In genomic region chr5:38479908-38480725, GRCm38 (mm10) we compare ENCODE assay signal across 8 mouse cellular contexts. TPM values are rescaled to one million over a fixed set of nuclear protein-coding genes. Genes with fewer than 3 reads are reported as not detected.
DNase-seq lines count a peak whose midpoint lies in the region; ATAC-seq and TF ChIP-seq lines count a peak whose summit lies in the region.

No protein-coding gene starts in this region.

- peak overlapping the region; percentile 48 for H3K4me3 ChIP-seq in testis, adult 2 months (ENCODE audit: control insufficient read depth, low read depth, low read length)
- H3K4me3 ChIP-seq in kidney, adult 2 months (ENCODE audit: insufficient read depth, low read depth, low read length) = peak overlapping the region; percentile 52
- H3K4me3 ChIP-seq in lung, embryonic 15.5 days = peak overlapping the region; percentile 41
- peak overlapping the region; percentile 12 for H3K4me3 ChIP-seq in neural tube, embryonic 15.5 days (replicated peaks)

- no peaks in the 10 kb centered on the region for H3K9me3 ChIP-seq in lung, embryonic 15.5 days
- H3K9me3 ChIP-seq in neural tube, embryonic 15.5 days (replicated peaks) = no peaks in the 10 kb centered on the region; the same call in 1 of the 2 replicates

- H3K36me3 ChIP-seq in testis, adult 2 months (ENCODE audit: control insufficient read depth, insufficient read depth, low read length) = no peaks in the 10 kb centered on the region
- H3K36me3 ChIP-seq in kidney, adult 2 months (ENCODE audit: control insufficient read depth, insufficient read depth, low read length) = no peaks in the 10 kb centered on the region; the same call in 1 of the 2 replicates
- no peaks in the 10 kb centered on the region for H3K36me3 ChIP-seq in lung, embryonic 15.5 days
- no peaks in the 10 kb centered on the region for H3K36me3 ChIP-seq in neural tube, embryonic 15.5 days

- peak; percentile 70; the same call in 1 of the 2 replicates for ATAC-seq in lung, embryonic 15.5 days (ENCODE audit: borderline replicate concordance, extremely low read depth, low FRiP score, low TSS enrichment)
- ATAC-seq in neural tube, embryonic 15.5 days (ENCODE audit: low FRiP score) = peak; percentile 78

- H3K27ac ChIP-seq in testis, adult 2 months (ENCODE audit: control insufficient read depth, insufficient read depth, low read depth, low read length) = no peak overlapping the region
- H3K27ac ChIP-seq in kidney, adult 2 months (ENCODE audit: insufficient read depth, low read depth, low read length) = peak overlapping the region; percentile 79
- peak overlapping the region; percentile 75 for H3K27ac ChIP-seq in lung, embryonic 15.5 days
- no peak overlapping the region; the same call in 1 of the 2 replicates for H3K27ac ChIP-seq in neural tube, embryonic 15.5 days (replicated peaks)

- no peak for DNase-seq in testis, postnatal 14 days (ENCODE audit: low spot score)
- peak; percentile 53 for DNase-seq in embryo, embryonic 10 days (ENCODE audit: low spot score)
- DNase-seq in heart, adult 9 months (ENCODE audit: low spot score in 2 of 2) = peak; percentile 65 to 74
- peak; percentile 97 for DNase-seq in kidney, adult 2 months
- DNase-seq in urinary bladder, postnatal 14 days (ENCODE audit: low spot score) = peak; percentile 64

- H3K4me1 ChIP-seq in testis, adult 2 months (ENCODE audit: control insufficient read depth, insufficient read depth, low read length) = peaks cover 3% of the 10 kb centered on the region
- peaks cover 8% of the 10 kb centered on the region for H3K4me1 ChIP-seq in kidney, adult 2 months (ENCODE audit: control insufficient read depth, insufficient read depth, low read length)
- peaks cover 16% of the 10 kb centered on the region for H3K4me1 ChIP-seq in lung, embryonic 15.5 days
- H3K4me1 ChIP-seq in neural tube, embryonic 15.5 days = peaks cover 18% of the 10 kb centered on the region

- peak overlapping the region; percentile 27; the same call in 1 of the 2 replicates for H3K9ac ChIP-seq in lung, embryonic 15.5 days
- H3K9ac ChIP-seq in neural tube, embryonic 15.5 days (replicated peaks) = no peak overlapping the region

- no peak for TF ChIP-seq CTCF in testis, adult 2 months (IDR thresholded peaks at IDR 0.05; ENCODE audit: control insufficient read depth, insufficient read depth, insufficient replicate concordance, low read depth, low read length)
- 0 out of 2 replicates have a peak, but pooled peaks have one; percentile 0 for TF ChIP-seq CTCF in kidney, adult 2 months (conservative IDR thresholded peaks at IDR 0.05; ENCODE audit: insufficient read depth, insufficient read length, low read depth, low read length)

- H3K27me3 ChIP-seq in testis, adult 2 months (ENCODE audit: control insufficient read depth, insufficient read depth, low read length) = no peaks in the 10 kb centered on the region
- H3K27me3 ChIP-seq in kidney, adult 2 months (replicated peaks; ENCODE audit: control insufficient read depth, insufficient read depth, low read length) = no peaks in the 10 kb centered on the region
- H3K27me3 ChIP-seq in lung, embryonic 15.5 days = no peaks in the 10 kb centered on the region
- H3K27me3 ChIP-seq in neural tube, embryonic 15.5 days (replicated peaks) = no peaks in the 10 kb centered on the region

- no peak for TF ChIP-seq POLR2A in testis, adult 2 months (IDR thresholded peaks at IDR 0.05; ENCODE audit: control insufficient read depth, low read depth, low read length)
- no peak for TF ChIP-seq POLR2A in kidney, adult 2 months (IDR thresholded peaks at IDR 0.05; ENCODE audit: low read depth, low read length)

- peak overlapping the region; percentile 71 for H3K4me2 ChIP-seq in lung, embryonic 15.5 days
- peak overlapping the region; percentile 51 for H3K4me2 ChIP-seq in neural tube, embryonic 15.5 days

- WGBS in kidney, adult 2 months = 4% methylated on average over 22 of the region's 22 CpGs
- WGBS in lung, embryonic 15.5 days = 15% methylated on average over 22 of the region's 22 CpGs
- 5% methylated on average over 22 of the region's 22 CpGs for WGBS in neural tube, embryonic 15.5 days

RNA-seq across cellular contexts. Expression of gene Slc2a9, which starts 22.8 kb away (rescaled TPM):
- polyA plus RNA-seq in testis, adult 2 months (2012; rRNA removed) = 0.19 and 0.43 TPM in 2 replicates
- 9.7 and 11.1 TPM in 2 replicates for polyA plus RNA-seq in kidney, adult 2 months (2012; rRNA removed)
- polyA plus RNA-seq in lung, embryonic 15.5 days (2015; fragmentation: Nextera tagmentation; extraction: Ambion mirVana) = 1.2 and 1.4 TPM in 2 replicates
- 0.44 and 0.95 TPM in 2 replicates for polyA plus RNA-seq in neural tube, embryonic 15.5 days (2015; fragmentation: Nextera tagmentation; extraction: Ambion mirVana)

Comparison
In these comparisons a context has a peak if more than half of its experiments do, and no peak if none do; other contexts are left out.
1. H3K27ac ChIP-seq: peak in kidney, adult 2 months (single experiment) and lung, embryonic 15.5 days (single experiment); none in testis, adult 2 months (single experiment) and neural tube, embryonic 15.5 days (single experiment).
2. Peak in every context shown above with its lines, with median percentiles within 50 percentile points of each other: H3K4me3 ChIP-seq.